Mouse (Mus musculus) cortical plate, adult 2 months (tissue): Measurements from ENCODE around the gene H2-Q2. TPM values are rescaled to one million over a fixed set of nuclear protein-coding genes. Genes with fewer than 3 reads are reported as not detected.
"Not testable (repeated sequence)": the region's sequence is repeated elsewhere in the genome, so short reads cannot be mapped to it uniquely, and the experiment has no call there.

Experiments used
- H3K27ac ChIP-seq: fragments of 200-500 bp; 2 replicates; pipeline ENCODE4 v1.5.1; 2012; ENCODE audit warnings: low read length, control low read depth, inconsistent platforms; ENCODE audit not compliant: insufficient read depth
- H3K4me1 ChIP-seq: fragments of 200-500 bp; 2 replicates; pipeline ENCODE4 v1.6.1; 2011; ENCODE audit warnings: low read length; ENCODE audit not compliant: control insufficient read depth, insufficient read depth
- H3K4me3 ChIP-seq: fragments of 200-500 bp; 2 replicates; pipeline ENCODE4 v1.5.1; 2011; ENCODE audit warnings: mild to moderate bottlenecking, low read length, control low read depth; ENCODE audit not compliant: insufficient read depth
- CTCF ChIP-seq: fragments of 200-500 bp; IDR thresholded peaks from 2 replicates; pipeline ENCODE4 v1.5.1; 2011; ENCODE audit warnings: mild to moderate bottlenecking, control low read depth, low read length; ENCODE audit not compliant: insufficient read depth; ENCODE audit errors: extremely low read depth
- POLR2A ChIP-seq: fragments of 200-500 bp; IDR thresholded peaks from 2 replicates; pipeline ENCODE4 v1.6.1; 2011; ENCODE audit warnings: mild to moderate bottlenecking, low read length, control low read depth; ENCODE audit not compliant: insufficient read depth; ENCODE audit errors: extremely low read depth
- polyA plus RNA-seq: library from polyadenylated mRNA; depleted of rRNA; stranded (reverse); fragments of >200 nt; gene quantifications from 2 replicates; pipeline ENCODE4 v1.2.3, GENCODE M21; 2012

Gene H2-Q2
- polyA plus RNA-seq, 1 experiment, result 0.96 TPM

DNA sequence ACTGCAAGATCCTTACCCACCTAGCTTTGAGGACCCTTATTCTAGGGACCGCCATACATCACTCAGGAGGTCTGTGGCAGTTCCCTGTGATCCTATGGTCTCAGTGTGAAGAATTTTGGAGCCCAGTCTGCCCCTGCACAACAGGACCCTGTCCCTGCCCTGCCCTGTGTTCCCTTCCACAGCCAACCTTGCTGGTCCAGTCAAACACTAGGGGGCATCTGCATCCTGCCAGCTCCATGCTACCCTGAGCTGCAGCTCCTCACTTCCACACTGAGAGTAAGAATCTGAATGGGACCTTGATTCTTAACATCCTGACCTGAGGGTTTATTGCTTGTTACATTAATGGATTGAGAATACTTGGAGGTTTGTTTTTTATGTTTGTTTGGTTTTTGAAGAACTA, 16.9 kb upstream of the H2-Q2 start:
- H3K4me1 ChIP-seq, H3K27ac ChIP-seq, H3K4me3 ChIP-seq: not testable (repeated sequence)
- TF ChIP-seq CTCF, result 0 out of 2 replicates have a peak, but pooled peaks have one; percentile 17

DNA sequence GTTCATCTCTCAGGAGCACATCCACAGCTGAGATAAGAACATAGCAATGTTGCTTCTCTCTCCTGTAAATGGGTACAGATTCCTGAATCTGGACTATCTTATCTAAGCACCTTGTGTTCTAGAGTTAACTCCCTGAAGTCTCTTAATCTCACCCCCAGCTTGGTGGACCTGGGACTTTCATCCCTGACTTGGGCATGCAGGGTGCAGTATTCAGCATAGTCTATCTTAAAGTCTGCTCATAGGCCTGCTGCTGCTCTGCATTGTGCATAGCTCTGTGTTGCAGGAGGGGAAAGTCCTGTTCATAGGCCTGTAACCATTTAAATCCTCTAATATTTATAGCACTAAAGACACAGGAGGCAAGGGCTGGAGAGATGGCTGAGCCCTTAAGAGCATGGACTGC, 16.0 kb upstream of the H2-Q2 start:
- H3K27ac ChIP-seq, H3K4me1 ChIP-seq, H3K4me3 ChIP-seq: not testable (repeated sequence)

DNA sequence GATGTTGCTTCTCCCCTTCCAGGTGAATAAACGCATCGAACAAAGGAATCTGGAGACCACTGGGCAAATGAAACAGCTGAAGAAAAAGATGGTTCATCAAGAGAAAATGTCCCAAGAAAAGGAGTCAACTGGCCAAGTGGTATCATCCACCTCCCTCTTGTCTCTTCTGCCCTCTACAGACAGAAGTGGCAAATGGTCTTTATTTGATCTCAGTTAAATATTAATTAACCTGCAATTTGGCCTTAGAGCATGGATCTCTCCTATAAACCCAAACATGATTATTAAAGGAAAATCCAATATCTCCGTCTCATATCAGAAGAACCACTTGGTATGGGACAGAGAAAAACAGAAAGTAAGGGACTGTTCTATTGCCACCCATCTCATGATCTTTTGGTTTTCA, 12.3 kb upstream of the H2-Q2 start:
- not testable (repeated sequence) for H3K27ac ChIP-seq, H3K4me3 ChIP-seq, H3K4me1 ChIP-seq

DNA sequence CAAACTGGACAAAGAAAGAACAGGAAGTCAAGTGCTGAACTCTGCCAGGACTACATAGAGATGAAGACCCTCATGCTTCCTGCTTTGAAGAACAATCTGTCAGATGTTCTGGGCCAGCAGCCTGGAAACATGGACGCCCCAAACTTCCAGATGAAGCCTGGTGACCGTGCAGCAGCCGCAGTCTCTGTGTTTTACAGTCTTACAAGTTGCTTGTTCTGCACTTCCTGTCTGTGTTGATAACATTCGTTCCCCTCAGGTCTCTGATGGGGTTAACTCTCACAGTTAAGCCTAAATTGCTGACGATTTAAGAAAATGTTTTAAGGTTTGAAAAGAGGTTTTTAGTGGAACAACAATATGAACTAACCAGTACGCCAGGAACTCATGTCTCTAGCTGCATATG, 10.5 kb upstream of the H2-Q2 start:
- H3K27ac ChIP-seq, H3K4me1 ChIP-seq, H3K4me3 ChIP-seq: not testable (repeated sequence)

DNA sequence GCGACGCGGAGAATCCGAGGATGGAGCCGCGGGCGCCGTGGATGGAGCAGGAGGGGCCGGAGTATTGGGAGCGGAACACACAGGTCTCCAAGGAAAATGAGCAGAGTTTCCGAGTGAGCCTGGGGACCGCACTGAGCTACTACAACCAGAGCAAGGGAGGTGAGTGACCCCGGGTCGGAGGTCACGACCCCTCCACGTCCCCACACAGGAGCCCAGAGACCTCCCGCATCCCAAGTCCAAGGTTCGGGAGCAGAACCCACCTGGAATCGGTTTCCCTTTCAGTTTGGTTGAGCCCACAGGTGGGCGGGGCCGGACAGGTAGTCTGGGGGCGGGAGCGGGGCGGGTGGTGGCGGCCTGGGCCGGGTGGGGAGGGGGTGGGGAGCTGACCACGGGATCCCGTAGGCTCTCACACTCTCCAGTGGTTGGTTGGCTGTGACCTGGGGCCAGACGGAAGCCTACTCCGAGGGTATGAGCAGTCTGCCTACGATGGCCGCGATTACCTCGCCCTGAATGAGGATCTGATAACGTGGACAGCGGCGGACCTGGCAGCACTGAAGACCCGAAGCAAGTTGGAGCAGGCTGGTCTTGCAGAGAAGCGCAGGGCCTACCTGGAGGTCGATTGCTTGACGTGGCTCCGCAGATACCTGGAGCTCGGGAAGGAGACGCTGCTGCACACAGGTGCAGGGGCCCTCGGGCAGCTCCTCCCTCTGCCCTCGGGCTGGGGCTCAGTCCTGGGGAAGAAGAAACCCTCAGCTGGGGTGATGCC, 852 bp downstream of the H2-Q2 start:
- H3K27ac ChIP-seq, result no peak overlapping the region
- no peak for TF ChIP-seq POLR2A
- TF ChIP-seq CTCF, result no peak
- H3K4me1 ChIP-seq, result no peaks in the 10 kb centered on the region
- no peak overlapping the region; the same call in 1 of the 2 replicates for H3K4me3 ChIP-seq

DNA sequence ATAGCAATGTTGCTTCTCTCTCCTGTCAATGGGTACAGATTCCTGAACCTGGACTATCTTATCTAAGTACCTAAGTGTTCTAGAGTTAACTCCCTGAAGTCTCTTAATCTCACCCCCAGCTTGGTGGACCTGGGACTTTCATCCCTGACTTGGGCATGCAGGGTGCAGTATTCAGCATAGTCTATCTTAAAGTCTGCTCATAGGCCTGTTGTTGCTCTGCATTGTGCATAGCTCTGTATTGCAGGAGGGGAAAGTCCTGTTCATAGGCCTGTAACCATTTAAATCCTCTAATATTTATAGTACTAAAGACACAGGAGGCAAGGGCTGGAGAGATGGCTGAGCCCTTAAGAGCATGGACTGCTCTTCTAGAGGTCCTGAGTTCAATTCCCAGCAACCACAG, 5.6 kb downstream of the H2-Q2 start:
- not testable (repeated sequence) for H3K27ac ChIP-seq

DNA sequence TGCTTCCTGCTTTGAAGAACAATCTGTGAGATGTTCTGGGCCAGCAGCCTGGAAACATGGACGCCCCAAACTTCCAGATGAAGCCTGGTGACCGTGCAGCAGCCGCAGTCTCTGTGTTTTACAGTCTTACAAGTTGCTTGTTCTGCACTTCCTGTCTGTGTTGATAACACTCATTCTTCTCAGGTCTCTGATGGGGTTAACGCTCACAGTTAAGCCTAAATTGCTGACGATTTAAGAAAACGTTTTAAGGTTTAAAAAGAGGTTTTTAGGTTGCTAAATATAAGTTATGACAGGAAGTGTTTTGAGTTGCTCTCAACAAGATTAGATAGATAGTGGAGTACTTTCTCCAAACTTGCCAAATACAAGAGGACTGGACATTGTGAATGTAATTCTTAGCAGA, 11.2 kb downstream of the H2-Q2 start:
- not testable (repeated sequence) for H3K27ac ChIP-seq, H3K4me3 ChIP-seq, H3K4me1 ChIP-seq

More for the DNA sequence above, 5.6 kb downstream of the H2-Q2 start:
- not testable (repeated sequence) for H3K4me1 ChIP-seq, H3K4me3 ChIP-seq

DNA sequence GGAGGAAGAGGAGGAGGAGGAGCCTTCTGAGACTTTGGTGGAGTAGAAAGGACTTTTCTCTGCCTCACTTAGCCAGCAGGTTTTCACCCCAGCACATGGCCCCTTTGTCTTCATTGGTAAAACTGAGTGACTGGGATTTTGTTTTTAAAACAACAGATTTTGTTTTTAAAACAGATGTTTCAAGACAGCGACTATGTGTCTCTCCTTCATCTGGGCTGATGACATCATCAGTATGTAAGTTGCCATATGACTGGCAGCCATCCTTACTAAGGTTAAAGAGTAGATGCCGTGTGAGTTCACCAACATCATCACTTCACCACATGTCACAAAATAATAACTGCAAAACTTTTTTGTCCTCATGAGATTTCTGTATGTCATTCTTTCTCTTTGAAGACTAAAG, 12.0 kb downstream of the H2-Q2 start:
- Histone ChIP-seq H3K4me3 (no peak overlapping the region), H3K27ac (no peak overlapping the region), H3K4me1 (no peaks in the 10 kb centered on the region)
- TF ChIP-seq CTCF (no peak), POLR2A (no peak)

DNA sequence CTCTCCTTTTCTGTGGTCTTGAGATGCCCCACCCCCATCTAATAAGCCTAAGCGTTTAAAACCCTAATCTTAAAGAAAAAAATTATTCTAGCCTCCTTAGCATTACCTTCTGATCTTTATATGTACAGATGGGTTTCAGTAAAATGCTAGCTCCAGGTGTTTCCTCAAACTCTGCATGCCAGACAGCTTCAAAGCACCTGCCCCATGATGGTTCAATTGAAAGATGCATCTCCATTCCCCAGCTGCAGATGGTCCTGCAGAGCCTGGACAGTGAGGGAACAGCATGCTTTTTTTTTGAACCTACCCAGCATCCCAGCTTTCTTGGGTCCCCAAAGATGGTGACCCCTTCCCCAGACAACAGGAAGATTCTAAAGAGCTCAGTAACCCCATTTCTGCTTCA, 15.0 kb downstream of the H2-Q2 start:
- TF ChIP-seq POLR2A (no peak), CTCF (no peak)
- no peak overlapping the region for H3K4me3 ChIP-seq
- H3K27ac ChIP-seq, result no peak overlapping the region
- H3K4me1 ChIP-seq, result no peaks in the 10 kb centered on the region

DNA sequence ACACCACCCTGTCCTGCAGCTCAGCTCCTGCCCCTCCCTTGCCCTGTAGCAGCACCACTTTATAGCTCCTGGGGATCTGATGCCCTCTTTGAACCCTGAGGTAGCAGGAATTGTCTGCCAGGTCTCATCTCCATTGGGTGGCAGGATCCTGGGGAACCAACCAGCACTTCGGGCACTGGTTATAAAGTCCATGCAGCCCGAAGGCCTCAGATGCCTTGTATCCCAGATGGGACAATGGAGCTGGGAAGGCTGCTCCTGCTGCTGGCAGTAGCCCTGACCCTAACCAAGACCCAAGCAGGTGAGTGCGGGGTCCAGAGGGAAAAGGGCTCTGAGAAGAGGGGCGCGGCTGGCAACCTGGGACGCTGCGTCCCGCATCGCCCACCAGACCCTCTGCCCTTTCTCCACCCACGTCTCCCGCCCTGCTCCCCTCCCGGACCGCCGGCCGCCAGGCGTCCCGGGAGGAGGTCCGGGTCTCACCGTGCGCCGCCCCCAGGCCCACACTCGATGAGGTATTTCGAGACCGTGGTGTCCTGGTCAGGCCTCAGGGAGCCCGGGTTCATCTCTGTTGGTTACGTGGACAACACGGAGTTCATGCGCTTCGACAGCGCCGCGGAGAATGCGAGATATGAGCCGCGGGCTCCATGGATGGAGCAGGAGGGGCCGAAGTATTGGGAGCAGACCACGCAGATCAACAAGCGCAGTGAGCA, 16.9 kb downstream of the H2-Q2 start:
- H3K4me3 ChIP-seq, result no peak overlapping the region
- H3K27ac ChIP-seq, result no peak overlapping the region
- H3K4me1 ChIP-seq, result no peaks in the 10 kb centered on the region
- TF ChIP-seq CTCF (no peak), POLR2A (no peak)

DNA sequence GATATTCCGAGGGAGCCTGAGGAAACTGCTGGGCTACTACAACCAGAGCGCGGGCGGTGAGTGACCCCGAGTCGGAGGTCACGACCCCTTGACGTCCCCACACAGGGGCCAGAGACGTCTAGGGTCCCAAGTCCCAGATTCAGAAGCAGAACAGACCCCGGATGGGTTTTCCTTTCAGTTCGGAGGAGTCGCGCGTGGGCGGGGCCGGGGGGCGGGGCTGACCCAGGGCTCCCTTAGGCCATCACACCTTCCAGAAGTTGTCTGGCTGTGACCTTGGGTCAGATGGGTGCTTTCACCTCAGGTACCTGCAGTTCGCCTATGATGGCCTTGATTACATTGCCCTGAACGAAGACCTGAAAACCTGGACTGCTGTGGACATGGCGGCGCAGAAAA, 17.4 kb downstream of the H2-Q2 start:
- H3K4me3 ChIP-seq, result no peak overlapping the region

More for the DNA sequence above, 17.4 kb downstream of the H2-Q2 start:
- TF ChIP-seq CTCF (no peak), POLR2A (no peak)
- no peaks in the 10 kb centered on the region for H3K4me1 ChIP-seq
- no peak overlapping the region for H3K27ac ChIP-seq
